Mouse (Mus musculus) liver, embryonic 16.5 days (tissue): ENCODE data around the gene Cdc42ep4. TPM values are rescaled to one million over a fixed set of nuclear protein-coding genes. Genes with fewer than 3 reads are reported as not detected.

Experiments used
- ATAC-seq: fragments of 200-750 bp; cut with Nextera tagmentation; 2 replicates; pipeline ENCODE4 v1.8.0; 2017; ENCODE audit warnings: low read depth, mild to moderate bottlenecking, moderate number of reproducible peaks, moderate library complexity
- H3K27ac ChIP-seq: fragments of 300-500 bp; sonication (generic); 2 replicates; pipeline ENCODE4 v1.5.1; 2014; ENCODE audit warnings: mild to moderate bottlenecking, low read length
- H3K27me3 ChIP-seq: fragments of 300-500 bp; sonication (generic); 2 replicates; pipeline ENCODE4 v1.6.1; 2014; ENCODE audit warnings: low read depth, low read length, mixed read lengths; ENCODE audit not compliant: control insufficient read depth, insufficient read depth
- H3K36me3 ChIP-seq: fragments of 300-500 bp; sonication (generic); 2 replicates; pipeline ENCODE4 v1.6.1; 2014; ENCODE audit warnings: mild to moderate bottlenecking; ENCODE audit not compliant: control insufficient read depth, insufficient read depth
- H3K4me1 ChIP-seq: fragments of 300-500 bp; sonication (generic); 2 replicates; pipeline ENCODE4 v1.6.1; 2014; ENCODE audit warnings: low read depth, low read length, mixed read lengths; ENCODE audit not compliant: control insufficient read depth
- H3K4me2 ChIP-seq: fragments of 300-500 bp; sonication (generic); 2 replicates; pipeline ENCODE4 v1.6.1; 2014; ENCODE audit warnings: low read depth, low read length, mixed read lengths
- H3K4me3 ChIP-seq: fragments of 300-500 bp; sonication (generic); 2 replicates; pipeline ENCODE4 v1.5.1; 2014; ENCODE audit warnings: low read depth, mild to moderate bottlenecking, low read length
- H3K9ac ChIP-seq: fragments of 300-500 bp; sonication (generic); 2 replicates; pipeline ENCODE4 v1.6.1; 2014; ENCODE audit warnings: low read depth, low read length
- H3K9me3 ChIP-seq: fragments of 300-500 bp; sonication (generic); replicated peaks from 2 replicates; pipeline ENCODE4 v1.6.1; 2016; ENCODE audit warnings: low read length; ENCODE audit not compliant: control insufficient read depth
- WGBS: fragments of 180-500 bp; shearing (Covaris S2); extraction: QIAGEN DNeasy Blood & Tissue Kit; methylation state at CpG from one replicate; pipeline ENCODE4 v1.1.7; 2014; ENCODE audit not compliant: insufficient replicate concordance; 5-methylcytosine and 5-hydroxymethylcytosine counted together
- polyA plus RNA-seq: library from polyadenylated mRNA; unstranded; fragments of >200 nt; fragmentation: Nextera tagmentation; extraction: Ambion mirVana; gene quantifications from 2 replicates; pipeline ENCODE4 v1.2.1, GENCODE M21; 2015

The Cdc42ep4 gene
- 16.7 and 18.4 TPM in 2 replicates for polyA plus RNA-seq

- H3K9me3 ChIP-seq = no peaks in the 10 kb centered on the region
- WGBS = under 1% methylated on average over 44 of the region's 44 CpGs
- peaks cover 44% of the 10 kb centered on the region for H3K4me1 ChIP-seq
- ATAC-seq = peak; percentile 79
- H3K27me3 ChIP-seq = no peaks in the 10 kb centered on the region
- peak within 1 kb of the TSS; percentile 97 for H3K4me2 ChIP-seq
- H3K36me3 ChIP-seq = no peaks in the 10 kb centered on the region
- H3K27ac ChIP-seq = peak within 1 kb of the TSS; percentile 95
- H3K4me3 ChIP-seq = peak within 1 kb of the TSS; percentile 75
- H3K9ac ChIP-seq = peak within 1 kb of the TSS; percentile 87
Observed at GRCm38 (mm10) chr11:113751484-113752084, at the start of gene Cdc42ep4. Gene Cdc42ep4 (minus strand): TSS chr11:113751881.

- no peak overlapping the region for H3K4me3 ChIP-seq
- H3K4me1 ChIP-seq = peaks cover 30% of the 10 kb centered on the region
- H3K36me3 ChIP-seq = no peaks in the 10 kb centered on the region
- 78% methylated on average over 12 of the region's 12 CpGs for WGBS
- no peaks in the 10 kb centered on the region; the same call in 1 of the 2 replicates for H3K27me3 ChIP-seq
- H3K9ac ChIP-seq = no peak overlapping the region
- H3K9me3 ChIP-seq = no peaks in the 10 kb centered on the region
- no peak overlapping the region for H3K4me2 ChIP-seq
- H3K27ac ChIP-seq = no peak overlapping the region
- ATAC-seq = no peak
Observed at GRCm38 (mm10) chr11:113800026-113800425, 48.3 kb upstream of the Cdc42ep4 start.

GRCm38 (mm10) chr11:113799041-113799447 lies 47.4 kb upstream of the Cdc42ep4 start:
- ATAC-seq = peak; percentile 84
- Histone ChIP-seq H3K4me2 (peak overlapping the region; percentile 33; the same call in 1 of the 2 replicates), H3K4me1 (peaks cover 30% of the 10 kb centered on the region), H3K4me3 (0 out of 2 replicates have a peak overlapping the region, but pooled peaks have one; percentile 5), H3K27me3 (no peaks in the 10 kb centered on the region; the same call in 1 of the 2 replicates), H3K9me3 (no peaks in the 10 kb centered on the region), H3K27ac (no peak overlapping the region), H3K36me3 (no peaks in the 10 kb centered on the region), H3K9ac (no peak overlapping the region)
- 29% methylated on average over 14 of the region's 14 CpGs for WGBS

GRCm38 (mm10) chr11:113798011-113798410 lies 46.3 kb upstream of the Cdc42ep4 start:
- WGBS = 59% methylated on average over 6 of the region's 6 CpGs
- no peaks in the 10 kb centered on the region for H3K36me3 ChIP-seq
- no peaks in the 10 kb centered on the region for H3K9me3 ChIP-seq
- H3K9ac ChIP-seq = no peak overlapping the region
- H3K27ac ChIP-seq = no peak overlapping the region
- no peak overlapping the region for H3K4me2 ChIP-seq
- no peak for ATAC-seq
- H3K4me3 ChIP-seq = no peak overlapping the region
- no peaks in the 10 kb centered on the region; the same call in 1 of the 2 replicates for H3K27me3 ChIP-seq
- peaks cover 30% of the 10 kb centered on the region for H3K4me1 ChIP-seq

GRCm38 (mm10) chr11:113797014-113797983 lies 45.6 kb upstream of the Cdc42ep4 start:
- no peaks in the 10 kb centered on the region for H3K36me3 ChIP-seq
- no peak overlapping the region for H3K4me3 ChIP-seq
- no peaks in the 10 kb centered on the region for H3K9me3 ChIP-seq
- H3K27me3 ChIP-seq = no peaks in the 10 kb centered on the region; the same call in 1 of the 2 replicates
- no peak overlapping the region for H3K4me2 ChIP-seq
- 63% methylated on average over 19 of the region's 19 CpGs for WGBS
- peaks cover 28% of the 10 kb centered on the region for H3K4me1 ChIP-seq
- H3K9ac ChIP-seq = no peak overlapping the region
- no peak for ATAC-seq
- H3K27ac ChIP-seq = no peak overlapping the region

GRCm38 (mm10) chr11:113795846-113796245 lies 44.2 kb upstream of the Cdc42ep4 start:
- H3K27me3 ChIP-seq = no peaks in the 10 kb centered on the region; the same call in 1 of the 2 replicates
- peaks cover 28% of the 10 kb centered on the region for H3K4me1 ChIP-seq
- H3K27ac ChIP-seq = no peak overlapping the region
- no peak overlapping the region for H3K9ac ChIP-seq
- H3K4me2 ChIP-seq = no peak overlapping the region
- H3K9me3 ChIP-seq = no peaks in the 10 kb centered on the region
- no peaks in the 10 kb centered on the region for H3K36me3 ChIP-seq
- ATAC-seq = no peak
- WGBS = 79% methylated on average over 12 of the region's 12 CpGs
- no peak overlapping the region for H3K4me3 ChIP-seq

GRCm38 (mm10) chr11:113791357-113792215 lies 39.9 kb upstream of the Cdc42ep4 start:
- no peak for ATAC-seq
- Histone ChIP-seq H3K9me3 (no peaks in the 10 kb centered on the region), H3K27me3 (no peaks in the 10 kb centered on the region), H3K4me2 (no peak overlapping the region), H3K9ac (no peak overlapping the region), H3K36me3 (no peaks in the 10 kb centered on the region), H3K4me3 (no peak overlapping the region), H3K27ac (no peak overlapping the region), H3K4me1 (peaks cover 16% of the 10 kb centered on the region)
- 59% methylated on average over 16 of the region's 16 CpGs for WGBS

GRCm38 (mm10) chr11:113789101-113789500 lies 37.4 kb upstream of the Cdc42ep4 start:
- H3K27me3 ChIP-seq = no peaks in the 10 kb centered on the region
- no peak overlapping the region for H3K9ac ChIP-seq
- H3K4me2 ChIP-seq = no peak overlapping the region
- no peak overlapping the region for H3K4me3 ChIP-seq
- no peak for ATAC-seq
- H3K36me3 ChIP-seq = no peaks in the 10 kb centered on the region
- peak overlapping the region; percentile 17; the same call in 1 of the 2 replicates for H3K27ac ChIP-seq
- WGBS = 41% methylated on average over 1 of the region's 1 CpGs
- peaks cover 29% of the 10 kb centered on the region for H3K4me1 ChIP-seq
- no peaks in the 10 kb centered on the region for H3K9me3 ChIP-seq
